Mouse (Mus musculus): ENCODE results near the gene Nedd4.

DNA sequence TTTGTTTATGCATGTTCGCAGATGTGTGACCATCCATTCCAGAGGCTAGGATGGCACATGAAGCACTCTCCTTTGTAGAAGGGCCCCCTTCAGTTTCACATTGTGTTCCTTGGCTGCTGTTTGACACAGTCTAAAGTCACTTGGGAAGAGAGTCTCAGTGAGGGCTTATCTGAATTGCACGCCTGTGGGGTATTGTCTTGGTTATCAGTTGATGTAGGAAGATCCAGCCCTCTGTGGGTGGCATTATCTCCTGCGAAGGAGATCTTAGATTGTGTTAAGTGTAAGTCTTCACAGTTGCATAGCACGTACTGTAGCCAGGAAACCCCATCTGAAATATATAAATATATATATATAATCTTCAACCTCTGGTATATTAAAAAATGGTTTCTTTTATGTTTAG is 23.1 kb downstream of the Nedd4 start:
- TF ChIP-seq CTCF (IDR thresholded peaks at IDR 0.05; ENCODE audit: extremely low read depth, insufficient read length, insufficient replicate concordance, low read depth, low read length) (no peak), POLR2A (IDR thresholded peaks at IDR 0.05; ENCODE audit: low read depth, low read length) (no peak)
